Mouse (Mus musculus) ES-Bruce4 (cell line): ENCODE results near the gene Olfr533.

Source experiments
- CTCF ChIP-seq: IDR thresholded peaks from one replicate; pipeline ENCODE4 v1.8.1; 2011; ENCODE audit warnings: low read depth, low read length
- EP300 ChIP-seq: IDR thresholded peaks from 2 replicates; pipeline ENCODE4 v1.6.1; 2011; ENCODE audit warnings: low read depth, low read length; ENCODE audit not compliant: insufficient read depth

- TF ChIP-seq EP300, result no peak
- TF ChIP-seq CTCF, result no peak
These were observed 20.0 kb upstream of the Olfr533 start for GRCm38 (mm10) chr7:140443141-140443540.
